Mouse (Mus musculus) heart, adult 9 months (tissue): ENCODE measurements at regions not wholly inside any gene's neighbourhood (a gene's known extent, or its start where the extent isn't known, plus 50 kb on each side); places are given as distances from the start of the nearest gene placed in this dataset.
"Not testable (repeated sequence)": the region's sequence is repeated elsewhere in the genome, so short reads cannot be mapped to it uniquely, and the experiment has no call there.

Source experiments
- DNase-seq, 2 experiments: peaks; one replicate each; pipeline ENCODE4 v3.0.0; 2022; ENCODE audit warnings: low spot score in 2 of 2

DNA sequence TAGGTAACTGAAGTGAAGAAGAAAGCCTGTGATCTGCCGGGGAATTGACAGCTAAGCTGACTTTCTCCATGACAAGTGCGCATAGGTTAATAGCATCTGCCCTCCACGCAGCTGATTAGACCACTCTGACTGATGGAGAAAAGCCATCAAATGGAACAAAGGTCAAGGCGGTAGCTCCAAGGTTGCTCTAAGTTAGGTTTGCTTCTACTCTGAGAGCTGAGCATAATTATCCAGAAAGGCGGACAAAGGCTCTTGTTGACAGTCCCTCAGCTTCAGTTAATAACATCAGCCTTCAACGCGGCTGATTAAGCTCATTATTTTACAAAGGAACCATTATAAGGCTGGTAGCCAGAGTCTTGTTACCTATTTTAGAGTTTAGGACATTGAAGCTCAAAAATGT is 54.0 kb upstream of the Enpep start:
- no peak for DNase-seq

DNA sequence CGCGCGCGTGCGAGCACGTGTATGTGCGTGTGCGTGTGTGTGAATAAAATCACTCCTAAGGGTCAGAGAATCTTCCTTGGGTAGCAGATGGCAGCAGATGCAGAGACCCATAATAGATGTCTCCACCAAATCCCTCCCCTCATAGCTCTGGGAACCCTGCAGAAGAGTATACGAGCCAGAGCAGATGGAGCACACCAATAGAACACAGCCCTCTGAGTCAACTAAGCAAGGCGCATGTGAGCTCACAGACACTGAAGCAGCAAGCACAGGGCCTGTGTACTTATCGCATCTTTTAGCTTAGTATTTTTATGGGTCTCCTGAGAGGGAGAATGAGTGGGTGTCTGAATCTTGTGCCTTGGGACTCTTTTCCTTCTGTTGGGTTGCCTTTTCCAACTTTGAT is 58.0 kb upstream of the Enpep start:
- DNase-seq, result no peak

GRCm38 (mm10) chr3:129391888-129392813 is 59.6 kb upstream of the Enpep start:
- DNase-seq, result peak in 1 of 2 experiments; percentile 5

DNA sequence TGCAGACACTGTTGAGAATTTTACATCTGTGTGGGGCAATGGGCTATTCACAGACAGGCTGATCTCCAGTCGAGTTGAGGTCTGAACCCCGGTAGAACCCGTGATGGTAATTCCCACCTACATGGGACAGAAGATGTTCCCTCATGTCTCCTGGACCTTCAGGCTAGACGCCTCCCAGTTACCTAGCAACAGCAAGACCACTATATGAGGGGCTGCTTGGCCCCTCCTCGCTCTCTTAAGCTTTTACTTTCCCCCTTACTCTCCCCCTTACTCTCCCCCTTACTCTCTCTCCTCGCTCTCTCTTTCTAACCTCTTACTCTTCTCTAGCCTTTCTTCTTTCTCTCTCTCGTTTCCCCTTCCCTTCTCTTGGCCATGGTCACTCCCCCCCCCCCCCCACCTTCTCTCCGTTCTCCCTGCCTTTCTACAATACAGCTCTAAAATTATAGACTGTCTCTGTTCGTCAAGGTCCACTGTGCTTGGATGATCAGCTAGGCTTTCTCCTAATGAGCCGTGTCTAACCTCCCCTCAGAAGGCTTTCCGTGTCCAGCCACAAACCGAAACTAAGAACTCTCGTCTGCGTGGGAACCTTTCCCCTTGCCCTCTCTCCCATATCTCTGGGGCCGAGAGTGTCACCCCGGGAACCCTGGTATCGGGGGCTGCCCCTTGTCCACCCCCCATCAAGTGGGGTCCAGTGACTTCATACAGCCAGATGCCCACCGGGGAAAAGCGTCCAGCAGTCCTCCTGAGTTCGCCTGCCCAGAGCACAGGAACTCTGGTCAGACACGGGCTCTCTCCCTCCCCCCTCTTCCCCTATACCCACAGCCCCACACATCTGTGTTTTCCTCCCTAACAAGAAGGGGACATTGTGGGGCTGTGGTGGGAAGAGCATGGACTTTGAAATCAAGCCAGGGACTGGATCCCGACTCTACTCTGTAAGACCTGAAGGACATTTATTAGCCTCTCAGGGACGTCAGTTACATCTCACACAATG is 60.6 kb upstream of the Enpep start:
- DNase-seq, result no peak

DNA sequence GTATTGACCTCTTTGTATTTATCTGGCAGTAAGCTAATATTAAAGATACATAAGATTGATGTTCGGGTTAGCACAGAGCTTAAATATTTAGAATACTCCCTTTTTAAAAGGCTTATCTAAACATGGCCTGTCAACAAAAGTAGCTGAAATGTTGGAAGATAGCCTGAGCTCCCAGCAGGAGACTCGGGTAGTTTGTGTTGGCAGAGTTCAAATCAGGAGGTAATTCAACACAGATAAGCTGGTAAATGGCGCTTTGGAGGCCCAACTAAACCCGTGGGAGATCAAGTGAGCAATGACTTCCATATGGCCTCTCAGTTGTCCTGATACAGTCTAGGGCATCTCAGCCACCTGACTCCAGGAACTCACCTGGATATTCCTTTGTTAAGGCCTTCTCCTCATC is 65.0 kb upstream of the Enpep start:
- DNase-seq, result no peak

- DNase-seq, result no peak
Measured at GRCm38 (mm10) chr3:129400092-129400924, 67.8 kb upstream of the Enpep start.

GRCm38 (mm10) chr3:129411389-129412054 is 79.0 kb upstream of the Enpep start:
- no peak for DNase-seq

DNA sequence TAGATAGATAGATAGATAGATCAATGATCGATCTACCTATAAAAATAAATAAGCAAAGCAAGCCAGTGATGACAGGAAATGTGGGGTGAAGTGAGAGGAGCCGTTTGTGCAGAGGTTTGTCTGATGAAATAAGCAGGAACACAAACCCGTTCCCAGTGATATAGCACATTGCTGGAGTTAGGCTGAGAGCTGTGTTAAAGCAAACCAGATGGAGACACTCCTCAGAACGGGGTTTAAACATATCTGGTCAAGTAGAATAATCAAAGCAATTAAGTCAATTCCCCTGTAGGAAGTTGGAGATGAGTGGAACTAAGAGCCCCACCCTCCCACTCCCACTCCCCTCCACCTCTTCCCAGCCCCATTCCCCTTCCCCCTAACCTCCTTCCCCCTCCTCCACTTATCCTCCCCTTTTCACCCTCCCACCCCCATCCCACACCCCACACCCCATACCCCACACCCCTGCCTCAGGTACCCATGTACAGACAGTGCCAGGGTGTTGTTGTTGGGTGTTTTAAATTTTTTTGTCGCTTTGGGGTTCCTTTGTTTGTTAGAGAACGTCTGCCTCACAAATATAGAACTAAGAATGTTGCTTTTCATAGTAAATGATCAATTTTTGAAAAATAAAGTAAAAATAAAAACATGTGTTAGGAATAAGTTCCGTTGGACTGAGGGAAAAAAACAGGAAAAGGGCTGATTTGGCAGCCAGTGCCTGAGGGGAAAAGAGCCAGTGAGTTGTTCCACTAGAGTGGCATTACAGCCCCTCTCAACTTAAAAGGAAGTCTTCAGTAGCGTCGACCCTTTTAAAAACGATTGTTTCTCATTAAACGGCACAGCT is 79.8 kb upstream of the Enpep start:
- DNase-seq, result no peak

DNA sequence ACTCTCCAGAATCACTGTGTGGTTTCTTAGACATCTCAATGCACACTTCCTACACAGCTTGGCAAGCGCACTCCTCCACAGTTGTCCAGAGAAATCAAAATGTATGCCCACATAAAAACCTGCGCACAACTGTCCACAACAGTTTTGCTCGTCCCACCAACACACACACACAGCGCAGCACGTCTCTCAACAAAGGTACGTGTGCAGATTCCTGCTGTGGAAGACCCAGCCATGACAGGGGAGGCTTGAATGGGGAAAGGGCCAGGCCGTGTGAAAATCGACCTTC is 80.4 kb upstream of the Enpep start:
- DNase-seq, result no peak

DNA sequence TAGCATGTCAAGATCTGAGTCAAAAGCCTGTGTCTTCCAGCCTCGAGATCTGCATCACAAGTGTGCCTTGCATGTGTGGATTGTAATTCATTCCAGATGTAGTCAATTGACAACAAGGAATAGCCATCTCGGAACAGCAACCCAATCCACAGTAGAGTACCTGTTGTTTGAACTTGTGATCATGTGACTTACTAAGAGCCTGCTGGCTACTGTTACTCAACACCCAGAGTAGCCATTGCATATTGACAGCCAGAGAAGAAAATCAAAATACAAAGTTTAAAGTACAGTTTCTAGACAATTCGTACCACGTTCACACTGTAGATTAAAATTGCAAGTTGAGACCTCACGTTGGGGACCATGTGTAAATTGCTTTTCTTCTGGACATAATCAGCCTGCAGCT is 83.1 kb upstream of the Enpep start:
- no peak for DNase-seq

- no peak for DNase-seq
Measured at GRCm38 (mm10) chr3:129416337-129416736, 83.8 kb upstream of the Enpep start.

DNA sequence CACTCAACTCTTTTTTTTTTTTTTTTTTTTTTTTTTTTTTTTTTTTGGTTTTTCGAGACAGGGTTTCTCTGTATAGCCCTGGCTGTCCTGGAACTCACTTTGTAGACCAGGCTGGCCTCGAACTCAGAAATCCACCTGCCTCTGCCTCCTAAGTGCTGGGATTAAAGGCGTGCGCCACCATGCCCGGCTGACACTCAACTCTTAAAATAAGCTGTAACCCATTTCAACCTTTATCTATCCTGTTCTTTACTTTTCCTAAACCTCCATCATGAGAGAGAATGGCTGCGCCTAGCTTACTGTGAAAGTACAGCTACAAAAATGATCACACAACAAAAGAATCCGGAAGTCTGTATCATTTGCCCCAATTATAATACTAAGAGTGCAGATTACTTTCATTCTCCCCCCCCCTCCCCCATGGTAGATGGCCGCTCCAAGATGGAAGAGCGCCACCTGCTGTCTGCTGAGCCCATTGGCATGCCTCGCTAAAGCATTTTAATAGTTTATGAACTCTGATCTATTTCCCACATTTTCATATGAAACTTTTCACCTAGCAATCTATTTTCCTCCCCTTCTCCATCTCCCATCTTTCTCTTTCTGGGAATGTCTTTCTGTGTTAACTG is 89.2 kb upstream of the Enpep start:
- not testable (repeated sequence) for DNase-seq

GRCm38 (mm10) chr3:129428750-129429149 is 96.2 kb upstream of the Enpep start:
- no peak for DNase-seq

DNA sequence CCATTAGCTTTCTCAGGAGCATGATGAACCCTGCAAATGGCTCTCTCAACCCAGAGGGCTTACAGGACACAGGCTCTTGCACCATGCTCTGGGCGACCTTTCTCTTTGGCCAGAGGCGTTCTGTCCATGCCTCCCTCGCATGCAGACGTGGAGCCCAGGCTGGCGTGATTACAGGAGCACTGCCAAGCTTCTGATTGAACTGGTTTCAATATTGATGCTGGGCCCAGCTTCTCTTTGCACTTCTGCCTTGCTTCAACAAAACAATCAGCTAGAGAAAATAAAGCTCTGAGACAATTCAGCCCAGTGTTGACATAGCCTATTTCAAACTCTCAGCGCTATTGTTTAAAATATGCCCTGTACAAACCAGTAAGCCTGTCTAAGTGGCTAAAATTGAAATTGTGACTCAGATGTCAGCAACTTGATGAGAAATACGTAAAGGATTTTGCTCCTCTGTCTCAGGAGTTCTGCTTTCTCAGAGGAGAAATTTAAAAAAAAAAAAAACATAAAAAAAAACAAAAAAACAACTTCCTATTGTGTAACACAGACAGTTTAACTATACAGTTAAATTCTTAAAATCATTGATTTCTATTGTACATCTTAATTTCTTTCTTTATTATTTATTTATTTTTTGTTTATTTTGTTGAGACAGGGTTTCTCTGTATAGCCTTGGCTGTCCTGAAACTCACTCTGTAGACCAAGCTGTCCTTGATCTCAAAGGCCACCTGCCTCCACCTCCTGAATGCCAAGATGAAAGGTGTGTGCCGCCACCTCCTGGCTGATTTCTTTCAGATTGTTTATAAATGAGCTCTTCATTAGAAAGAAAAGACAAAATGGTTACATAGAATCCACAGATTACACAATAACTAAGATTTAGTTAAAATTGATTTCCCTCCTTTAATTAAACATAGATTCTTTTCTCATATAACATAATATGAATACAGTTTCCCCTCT is 96.9 kb upstream of the Enpep start:
- no peak for DNase-seq

GRCm38 (mm10) chr3:129434056-129434455 is 98.1 kb upstream of the Elovl6 start:
- DNase-seq, result no peak

DNA sequence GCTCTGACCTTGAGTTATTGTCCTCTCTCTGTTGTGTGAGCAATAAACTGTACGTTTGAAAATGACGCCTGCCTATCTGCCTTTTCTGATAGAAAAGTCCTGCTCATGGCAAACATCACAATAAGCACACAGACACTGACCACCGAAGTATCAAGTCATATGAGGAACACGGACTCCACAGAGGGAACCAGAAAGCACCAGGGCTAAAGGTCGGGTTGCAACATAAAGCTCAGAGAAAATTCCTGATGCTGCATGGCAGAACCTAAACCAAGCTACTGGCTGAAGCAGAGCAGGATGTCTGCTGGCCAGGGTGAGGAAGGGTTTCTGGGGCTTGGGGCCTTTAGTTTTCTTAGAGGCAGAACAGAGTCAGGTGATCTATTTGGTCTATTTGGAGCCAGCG is 94.5 kb upstream of the Elovl6 start:
- no peak for DNase-seq

DNA sequence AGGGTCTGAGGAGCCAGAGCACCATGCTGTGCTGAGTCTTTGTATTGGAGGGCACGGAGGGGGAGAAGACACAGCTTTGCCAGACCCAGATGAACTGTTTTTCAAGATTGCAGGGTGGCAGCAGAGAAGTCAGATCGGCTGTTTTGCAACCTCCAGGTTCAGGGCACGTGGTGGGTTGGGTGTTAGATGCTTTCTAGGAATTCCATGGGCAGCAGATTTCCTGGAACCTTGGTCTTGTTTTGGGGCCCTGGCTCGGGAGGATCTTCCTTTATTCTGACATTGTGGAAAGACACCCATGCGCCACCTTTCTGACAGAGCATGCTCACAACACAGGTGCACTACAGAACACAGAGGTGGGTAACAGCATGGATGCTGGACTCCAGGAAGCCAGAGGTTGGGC is 89.4 kb upstream of the Elovl6 start:
- no peak for DNase-seq

DNA sequence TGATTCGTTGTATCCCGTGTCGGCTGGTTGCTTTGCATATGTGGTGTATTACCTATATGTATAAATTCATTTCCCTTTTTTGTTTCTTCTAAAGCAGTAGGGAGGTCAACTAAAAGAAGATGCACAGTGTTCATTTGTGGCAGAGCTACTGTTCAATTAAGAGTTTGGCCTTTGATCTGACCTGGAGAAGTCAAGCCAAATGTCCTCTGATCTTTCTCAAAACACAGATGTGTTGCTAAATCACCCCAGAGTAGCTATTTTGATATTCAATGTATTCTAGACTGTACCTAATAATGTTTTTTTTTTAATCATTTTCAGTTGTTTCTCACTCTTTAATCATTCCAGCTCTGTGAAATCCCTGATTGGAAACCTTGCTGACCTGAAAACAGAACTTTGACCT is 87.9 kb upstream of the Elovl6 start:
- no peak for DNase-seq

GRCm38 (mm10) chr3:129445961-129446360 is 86.2 kb upstream of the Elovl6 start:
- no peak for DNase-seq
